Mouse (Mus musculus) neural tube, embryonic 12.5 days (tissue): ENCODE measurements around the gene Hoxb6. TPM values are rescaled to one million over a fixed set of nuclear protein-coding genes. Genes with fewer than 3 reads are reported as not detected.
A peak's percentile ranks its signal among the peaks of the same experiment; 100 is the strongest.

Source experiments
- ATAC-seq: fragments of 200-750 bp; cut with Nextera tagmentation; 2 replicates; pipeline ENCODE4 v1.8.0; 2017; ENCODE audit warnings: low read depth, mild to moderate bottlenecking, moderate TSS enrichment, moderate library complexity; ENCODE audit not compliant: low FRiP score
- H3K27ac ChIP-seq: fragments of 300-500 bp; sonication (generic); 2 replicates; pipeline ENCODE4 v1.5.1; 2016
- H3K27me3 ChIP-seq: fragments of 300-500 bp; sonication (generic); replicated peaks from 2 replicates; pipeline ENCODE4 v1.6.1; 2016; ENCODE audit warnings: mild to moderate bottlenecking
- H3K36me3 ChIP-seq: fragments of 300-500 bp; sonication (generic); 2 replicates; pipeline ENCODE4 v1.6.1; 2016; ENCODE audit warnings: mild to moderate bottlenecking
- H3K4me1 ChIP-seq: fragments of 300-500 bp; sonication (generic); 2 replicates; pipeline ENCODE4 v1.6.1; 2016
- H3K4me2 ChIP-seq: fragments of 300-500 bp; sonication (generic); replicated peaks from 2 replicates; pipeline ENCODE4 v1.6.1; 2016; ENCODE audit warnings: mild to moderate bottlenecking
- H3K4me3 ChIP-seq: fragments of 300-500 bp; sonication (generic); 2 replicates; pipeline ENCODE4 v1.5.1; 2016
- H3K9ac ChIP-seq: fragments of 300-500 bp; sonication (generic); 2 replicates; pipeline ENCODE4 v1.6.1; 2016; ENCODE audit warnings: mild to moderate bottlenecking
- H3K9me3 ChIP-seq: fragments of 300-500 bp; sonication (generic); 2 replicates; pipeline ENCODE4 v1.6.1; 2016; ENCODE audit warnings: mild to moderate bottlenecking
- WGBS: fragments of 180-500 bp; shearing (Covaris S2); methylation state at CpG from one replicate; pipeline ENCODE4 v1.1.7; 2016; 5-methylcytosine and 5-hydroxymethylcytosine counted together
- polyA plus RNA-seq: library from polyadenylated mRNA; unstranded; fragments of >200 nt; fragmentation: Nextera tagmentation; extraction: Ambion mirVana; gene quantifications from 2 replicates; pipeline ENCODE4 v1.2.1, GENCODE M21; 2016

Gene Hoxb6
- polyA plus RNA-seq, 1 experiment from 2014 or later, result 151 TPM

DNA sequence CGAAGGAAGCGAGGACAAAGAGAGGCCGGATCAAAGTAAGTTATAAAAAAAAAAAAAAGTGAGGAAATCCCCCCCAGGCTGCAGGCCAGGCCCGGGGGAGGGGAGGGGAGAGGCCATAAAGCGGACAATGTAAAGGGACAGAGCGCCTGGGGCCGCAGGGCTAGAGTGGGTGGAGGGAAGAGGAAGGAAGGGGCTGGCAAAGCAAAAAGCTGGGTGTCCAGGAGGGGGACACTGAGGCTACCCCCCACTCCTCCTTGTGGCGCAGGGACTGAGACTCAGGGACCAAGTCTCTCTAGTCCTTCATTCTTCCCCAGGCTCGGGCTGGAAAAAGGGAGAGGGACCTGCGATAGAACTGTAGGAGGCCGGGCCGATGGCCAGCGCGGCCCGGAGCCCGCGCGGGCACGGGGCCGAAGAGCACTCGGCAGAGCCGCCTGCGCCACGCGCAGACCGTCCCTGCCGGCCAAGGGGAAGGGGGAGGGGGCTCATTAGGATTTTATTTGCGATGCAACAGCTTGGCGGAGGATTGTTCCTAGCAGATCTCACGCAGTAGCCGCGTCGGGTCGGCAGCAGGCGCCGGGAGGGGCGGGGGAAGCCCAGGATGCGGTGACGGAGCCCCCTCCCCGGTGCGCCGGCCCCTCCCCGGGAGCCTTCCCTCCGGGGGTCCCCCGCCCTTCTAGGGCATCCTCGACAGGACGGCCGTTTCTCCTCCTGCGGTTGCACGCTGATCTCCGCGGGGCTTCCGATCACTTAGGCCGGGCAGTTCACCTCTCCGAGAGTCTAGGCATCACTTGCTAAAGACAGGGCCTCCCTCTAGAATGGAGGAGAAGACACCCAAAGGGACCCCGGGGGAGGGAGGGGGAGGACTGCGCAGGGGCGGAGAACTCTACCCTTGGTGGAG is 20.0 kb upstream of the Hoxb6 start:
- Histone ChIP-seq H3K4me1 (peaks cover 69% of the 10 kb centered on the region), H3K9me3 (no peaks in the 10 kb centered on the region), H3K36me3 (no peaks in the 10 kb centered on the region), H3K27me3 (peaks cover 11% of the 10 kb centered on the region), H3K9ac (peak overlapping the region; percentile 100), H3K4me2 (peak overlapping the region; percentile 100), H3K27ac (peak overlapping the region; percentile 100), H3K4me3 (peak overlapping the region; percentile 95)
- ATAC-seq, result peak; percentile 15
- WGBS, result under 1% methylated on average over 58 of the region's 58 CpGs

DNA sequence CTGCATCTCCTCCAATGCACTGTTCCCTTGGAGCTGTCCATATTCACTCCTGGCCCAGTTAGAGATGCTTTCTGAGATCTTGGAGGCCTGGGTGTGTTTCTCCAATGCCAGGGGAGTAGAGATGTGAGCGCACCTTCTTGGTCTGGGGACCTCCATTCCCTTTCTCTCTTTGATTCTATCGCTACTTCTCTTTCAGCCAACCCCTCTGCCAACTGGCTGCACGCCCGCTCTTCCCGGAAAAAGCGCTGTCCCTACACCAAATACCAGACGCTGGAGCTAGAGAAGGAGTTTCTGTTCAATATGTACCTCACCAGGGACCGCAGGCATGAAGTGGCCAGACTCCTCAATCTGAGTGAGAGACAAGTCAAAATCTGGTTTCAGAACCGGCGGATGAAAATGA is 17.8 kb upstream of the Hoxb6 start:
- H3K9ac ChIP-seq, result peak overlapping the region; percentile 100
- H3K4me3 ChIP-seq, result peak overlapping the region; percentile 95
- H3K27me3 ChIP-seq, result no peaks in the 10 kb centered on the region; the same call in none of the 2 replicates
- no peaks in the 10 kb centered on the region for H3K9me3 ChIP-seq
- 13% methylated on average over 10 of the region's 10 CpGs for WGBS
- H3K4me1 ChIP-seq, result peaks cover 72% of the 10 kb centered on the region
- no peaks in the 10 kb centered on the region for H3K36me3 ChIP-seq
- ATAC-seq, result no peak
- peak overlapping the region; percentile 100 for H3K27ac ChIP-seq
- H3K4me2 ChIP-seq, result peak overlapping the region; percentile 100

DNA sequence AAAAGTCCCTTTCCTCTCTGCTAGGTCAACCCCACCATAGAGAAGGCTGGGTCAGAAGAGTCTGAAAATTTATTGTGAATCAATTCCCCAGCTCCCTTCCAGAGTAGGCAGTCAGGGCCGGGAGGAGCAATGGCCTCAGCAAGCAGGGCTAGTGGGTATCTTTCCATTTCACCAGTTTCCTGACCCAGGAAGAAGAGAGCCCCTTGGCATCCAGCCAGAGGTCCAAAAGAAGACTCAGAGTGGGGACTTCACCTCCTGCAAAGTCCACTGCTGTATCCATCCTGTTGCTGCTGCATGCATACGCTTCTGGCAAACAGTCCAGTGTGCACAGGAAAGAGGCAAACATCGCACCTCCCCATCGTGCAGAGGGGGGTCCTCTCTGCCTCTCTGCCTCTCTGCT is 16.4 kb upstream of the Hoxb6 start:
- peaks cover 67% of the 10 kb centered on the region for H3K4me1 ChIP-seq
- no peaks in the 10 kb centered on the region for H3K9me3 ChIP-seq
- peak overlapping the region; percentile 95 for H3K4me3 ChIP-seq
- WGBS, result 8% methylated on average over 4 of the region's 4 CpGs
- peaks cover 1% of the 10 kb centered on the region; the same call in 1 of the 2 replicates for H3K27me3 ChIP-seq
- H3K9ac ChIP-seq, result peak overlapping the region; percentile 100
- peak overlapping the region; percentile 100 for H3K4me2 ChIP-seq
- H3K27ac ChIP-seq, result peak overlapping the region; percentile 100
- no peaks in the 10 kb centered on the region for H3K36me3 ChIP-seq
- no peak for ATAC-seq

DNA sequence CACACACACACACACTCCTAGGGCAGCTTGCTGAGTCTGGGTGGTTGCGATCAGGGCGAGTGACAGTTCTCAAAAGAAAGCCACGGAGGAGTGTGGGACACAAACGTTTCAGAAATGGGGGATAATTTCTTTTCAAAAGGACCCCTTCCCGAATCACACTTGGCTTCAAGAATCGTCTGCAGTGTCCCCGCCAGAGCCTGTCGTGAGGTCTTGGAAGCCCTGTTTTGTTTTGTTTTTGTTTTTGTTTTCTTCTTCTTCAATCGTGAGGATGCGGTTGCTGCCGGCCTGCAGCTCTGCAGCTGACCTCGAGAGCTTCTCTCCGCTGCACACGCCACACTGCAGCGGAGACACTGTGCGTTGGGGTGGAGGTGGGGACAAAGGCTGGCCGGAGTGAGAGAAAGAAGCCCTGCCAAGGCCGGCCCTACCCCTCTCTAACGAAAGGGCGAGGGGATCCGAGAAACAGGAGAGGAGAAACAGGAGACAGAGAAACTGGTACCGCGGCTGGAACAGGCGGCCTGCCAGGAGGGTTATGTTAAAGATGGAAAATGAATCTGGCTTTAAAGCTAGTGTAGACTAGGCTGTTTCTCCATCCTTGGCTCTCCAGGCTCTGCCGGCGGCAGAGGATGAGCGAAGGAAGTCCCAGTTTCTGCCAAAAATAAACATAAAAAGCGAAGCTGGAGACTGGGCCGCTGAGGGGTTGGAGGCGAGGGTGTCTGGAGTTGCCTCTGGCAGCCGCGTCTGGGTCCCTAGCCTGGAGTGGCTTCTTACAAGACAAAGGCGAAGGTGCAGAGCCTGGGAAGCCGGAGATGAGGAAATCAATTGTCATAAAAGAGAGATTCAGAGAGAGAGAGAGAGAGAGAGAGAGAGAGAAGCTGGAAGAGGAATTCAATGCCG is 14.9 kb upstream of the Hoxb6 start:
- peaks cover 69% of the 10 kb centered on the region for H3K4me1 ChIP-seq
- peak overlapping the region; percentile 95 for H3K4me3 ChIP-seq
- peaks cover 3% of the 10 kb centered on the region; the same call in 1 of the 2 replicates for H3K27me3 ChIP-seq
- H3K36me3 ChIP-seq, result no peaks in the 10 kb centered on the region
- no peaks in the 10 kb centered on the region for H3K9me3 ChIP-seq
- peak overlapping the region; percentile 100 for H3K9ac ChIP-seq
- peak overlapping the region; percentile 100 for H3K4me2 ChIP-seq
- WGBS, result under 1% methylated on average over 35 of the region's 35 CpGs
- H3K27ac ChIP-seq, result peak overlapping the region; percentile 100
- no peak for ATAC-seq

DNA sequence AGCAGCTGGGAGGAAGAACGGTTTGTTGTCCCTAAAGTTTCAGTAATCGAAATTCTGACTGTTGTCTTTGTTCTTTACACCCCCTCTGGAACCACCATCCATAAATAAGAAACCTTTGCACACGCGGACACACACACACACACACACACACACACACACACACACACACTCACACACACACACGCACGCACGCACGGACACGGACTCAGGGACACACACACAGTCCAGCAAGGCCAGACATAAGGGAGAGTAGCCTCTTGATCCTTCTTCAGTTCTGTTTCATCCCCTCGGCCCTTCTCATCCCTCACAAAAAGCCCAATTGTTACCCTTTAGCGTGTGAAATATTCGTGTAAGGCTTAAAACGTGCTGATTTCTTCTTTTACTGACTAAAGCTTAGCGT is 14.0 kb upstream of the Hoxb6 start:
- 0 out of 2 replicates have a peak, but pooled peaks have one; percentile 31 for ATAC-seq
- H3K27me3 ChIP-seq, result peaks cover 3% of the 10 kb centered on the region; the same call in 1 of the 2 replicates
- peak overlapping the region; percentile 100 for H3K4me2 ChIP-seq
- peak overlapping the region; percentile 100 for H3K9ac ChIP-seq
- H3K27ac ChIP-seq, result peak overlapping the region; percentile 100
- peak overlapping the region; percentile 95 for H3K4me3 ChIP-seq
- 5% methylated on average over 14 of the region's 14 CpGs for WGBS
- no peaks in the 10 kb centered on the region for H3K36me3 ChIP-seq
- H3K4me1 ChIP-seq, result peaks cover 69% of the 10 kb centered on the region
- no peaks in the 10 kb centered on the region for H3K9me3 ChIP-seq

DNA sequence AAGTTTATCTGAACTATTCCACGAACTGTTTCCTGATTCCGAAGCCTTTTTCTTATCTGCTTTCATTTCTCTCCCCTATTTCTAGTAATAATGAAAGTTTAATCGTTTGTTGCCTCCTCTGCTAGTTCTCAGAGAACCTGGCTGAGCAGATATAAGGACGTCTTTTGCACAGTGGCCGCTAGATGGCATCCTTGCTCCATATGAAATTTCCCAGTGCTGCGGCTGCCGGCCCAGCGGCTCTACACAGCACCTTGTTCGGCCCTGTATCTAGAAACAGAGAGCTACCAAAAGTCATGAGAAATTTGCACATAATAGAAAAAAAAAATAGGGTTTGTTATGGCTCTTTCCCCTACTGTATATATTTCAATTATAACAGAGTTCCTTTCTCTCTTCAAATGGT is 13.5 kb upstream of the Hoxb6 start:
- Histone ChIP-seq H3K4me3 (no peak overlapping the region; the same call in 1 of the 2 replicates), H3K4me1 (peaks cover 67% of the 10 kb centered on the region), H3K4me2 (peak overlapping the region; percentile 100), H3K36me3 (no peaks in the 10 kb centered on the region), H3K9ac (peak overlapping the region; percentile 100), H3K27ac (peak overlapping the region; percentile 100; the same call in 1 of the 2 replicates), H3K27me3 (peaks cover 3% of the 10 kb centered on the region; the same call in 1 of the 2 replicates), H3K9me3 (no peaks in the 10 kb centered on the region)
- ATAC-seq, result peak; percentile 46; the same call in 1 of the 2 replicates
- WGBS, result under 1% methylated on average over 9 of the region's 9 CpGs

DNA sequence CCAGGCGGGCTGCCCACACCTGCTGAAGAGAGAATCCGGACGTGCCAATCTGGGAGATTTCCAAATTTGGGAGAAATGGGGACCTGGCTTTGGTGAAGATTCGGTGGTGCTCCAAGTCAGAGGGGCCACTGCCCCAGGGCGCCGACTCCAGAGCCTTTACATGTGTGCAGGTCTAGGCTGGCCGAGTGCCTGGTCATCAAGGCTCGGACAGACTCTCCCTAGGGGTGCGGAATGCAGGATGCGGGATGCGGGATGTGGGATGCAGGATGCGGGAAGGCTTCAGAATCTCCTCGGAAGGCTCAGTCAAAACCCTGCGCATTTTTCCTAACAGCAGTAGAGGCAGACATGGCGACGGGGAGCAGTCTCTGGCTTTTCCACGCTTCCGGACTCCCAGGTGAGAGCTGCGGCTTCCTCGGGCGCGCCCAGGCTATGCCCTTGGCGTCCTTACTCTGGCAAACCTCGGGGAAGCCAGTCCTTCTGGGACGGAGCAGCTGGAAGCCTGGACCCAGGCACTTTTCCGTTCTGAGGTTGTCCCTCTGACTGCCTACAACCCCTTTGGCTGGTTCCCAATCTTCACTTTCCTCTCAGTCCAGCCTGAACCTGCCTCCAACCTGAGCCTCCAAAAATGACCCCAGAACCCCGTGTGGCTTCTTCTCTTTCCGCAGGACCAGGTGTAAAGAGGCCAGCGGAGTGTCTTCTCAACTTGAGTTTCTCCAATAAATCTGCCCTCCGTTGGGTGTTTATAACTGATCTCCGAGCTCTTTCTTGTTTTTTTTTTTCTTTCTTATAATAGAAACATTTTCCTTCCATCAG is 12.6 kb upstream of the Hoxb6 start:
- peak overlapping the region; percentile 100 for H3K4me2 ChIP-seq
- peak overlapping the region; percentile 100 for H3K9ac ChIP-seq
- H3K9me3 ChIP-seq, result no peaks in the 10 kb centered on the region
- H3K4me3 ChIP-seq, result peak overlapping the region; percentile 44
- 1% methylated on average over 31 of the region's 31 CpGs for WGBS
- no peak for ATAC-seq
- H3K36me3 ChIP-seq, result peaks cover 3% of the 10 kb centered on the region; the same call in 1 of the 2 replicates
- H3K27me3 ChIP-seq, result 0 out of 2 replicates have a peak, but pooled peaks cover 3% of the 10 kb centered on the region
- H3K4me1 ChIP-seq, result peaks cover 58% of the 10 kb centered on the region
- peak overlapping the region; percentile 100 for H3K27ac ChIP-seq

DNA sequence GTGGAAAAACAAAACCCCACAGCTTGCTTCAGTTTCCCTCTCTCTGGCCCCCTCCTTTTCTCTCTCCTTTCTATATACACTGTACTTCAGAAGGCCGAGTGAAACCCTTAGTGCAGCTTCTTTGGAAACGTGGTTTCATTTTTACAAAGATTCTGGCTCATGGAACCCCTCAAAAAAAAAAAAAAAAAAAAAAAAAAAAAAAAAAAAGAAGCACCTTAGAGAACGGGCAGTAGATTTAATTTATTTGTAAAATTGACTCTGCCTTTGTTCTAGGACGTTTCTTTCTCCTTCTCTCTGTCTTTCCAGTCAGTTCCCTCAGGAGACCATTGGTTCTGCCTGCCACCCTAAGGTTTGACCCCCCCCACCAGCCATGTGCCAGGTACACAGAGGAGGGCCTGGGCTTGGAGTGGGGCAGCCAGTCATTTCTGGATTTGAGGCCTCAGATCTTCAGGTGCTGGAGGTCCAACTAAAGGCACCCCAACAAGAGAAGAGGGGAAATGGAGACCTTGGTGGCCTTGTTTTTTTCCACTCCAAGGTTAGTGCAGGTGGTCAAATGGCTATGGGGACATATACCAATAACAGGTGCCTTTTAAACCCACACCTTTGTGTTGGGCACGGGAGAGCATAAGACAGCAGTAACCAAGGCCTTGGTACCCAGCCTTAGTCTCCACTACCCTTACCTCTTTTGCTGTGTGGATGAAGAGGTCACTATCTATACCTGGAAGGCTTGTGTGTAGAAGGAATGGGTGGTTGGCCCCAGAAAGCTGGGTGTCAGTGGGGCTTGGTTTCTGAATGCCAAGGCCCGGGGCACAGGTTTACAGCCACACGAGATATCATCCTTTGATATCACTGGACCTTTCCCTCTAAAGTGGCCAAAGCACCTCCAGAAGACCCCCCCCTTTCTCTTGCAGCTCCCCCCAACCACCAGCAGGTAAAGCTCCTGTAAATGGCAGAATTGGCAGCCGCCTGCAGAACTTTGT is 11.6 kb upstream of the Hoxb6 start:
- 5% methylated on average over 8 of the region's 8 CpGs for WGBS
- no peak for ATAC-seq
- Histone ChIP-seq H3K4me1 (peaks cover 48% of the 10 kb centered on the region), H3K27ac (peak overlapping the region; percentile 100), H3K4me2 (peak overlapping the region; percentile 100), H3K36me3 (peaks cover 3% of the 10 kb centered on the region; the same call in 1 of the 2 replicates), H3K4me3 (peak overlapping the region; percentile 99), H3K9me3 (no peaks in the 10 kb centered on the region), H3K27me3 (0 out of 2 replicates have a peak, but pooled peaks cover 3% of the 10 kb centered on the region), H3K9ac (peak overlapping the region; percentile 100)

DNA sequence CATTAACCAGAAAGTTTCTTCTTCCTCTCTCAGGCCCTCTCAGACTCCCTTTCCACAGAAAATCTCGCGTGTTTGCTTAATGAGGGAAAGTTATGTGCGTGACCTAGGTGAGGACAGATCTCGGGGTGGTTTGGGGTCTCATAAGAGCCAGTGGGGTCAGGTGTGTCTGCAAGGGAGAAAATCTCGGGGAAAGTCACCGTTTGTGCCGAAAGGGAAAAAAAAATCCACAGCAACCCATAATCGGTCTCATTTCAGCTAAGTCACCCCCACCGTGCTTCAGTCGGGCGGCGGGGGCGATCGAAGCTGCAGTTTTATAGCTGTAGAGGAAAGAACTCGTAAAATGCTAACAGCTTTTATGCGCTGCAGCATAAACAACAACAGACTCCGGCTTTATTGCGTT is 10.9 kb upstream of the Hoxb6 start:
- peak overlapping the region; percentile 100 for H3K4me2 ChIP-seq
- peaks cover 41% of the 10 kb centered on the region for H3K4me1 ChIP-seq
- H3K27ac ChIP-seq, result peak overlapping the region; percentile 90
- peaks cover 3% of the 10 kb centered on the region; the same call in 1 of the 2 replicates for H3K36me3 ChIP-seq
- ATAC-seq, result no peak
- H3K9ac ChIP-seq, result peak overlapping the region; percentile 100
- no peaks in the 10 kb centered on the region for H3K9me3 ChIP-seq
- 2% methylated on average over 18 of the region's 18 CpGs for WGBS
- H3K4me3 ChIP-seq, result peak overlapping the region; percentile 99
- H3K27me3 ChIP-seq, result 0 out of 2 replicates have a peak, but pooled peaks cover 3% of the 10 kb centered on the region

DNA sequence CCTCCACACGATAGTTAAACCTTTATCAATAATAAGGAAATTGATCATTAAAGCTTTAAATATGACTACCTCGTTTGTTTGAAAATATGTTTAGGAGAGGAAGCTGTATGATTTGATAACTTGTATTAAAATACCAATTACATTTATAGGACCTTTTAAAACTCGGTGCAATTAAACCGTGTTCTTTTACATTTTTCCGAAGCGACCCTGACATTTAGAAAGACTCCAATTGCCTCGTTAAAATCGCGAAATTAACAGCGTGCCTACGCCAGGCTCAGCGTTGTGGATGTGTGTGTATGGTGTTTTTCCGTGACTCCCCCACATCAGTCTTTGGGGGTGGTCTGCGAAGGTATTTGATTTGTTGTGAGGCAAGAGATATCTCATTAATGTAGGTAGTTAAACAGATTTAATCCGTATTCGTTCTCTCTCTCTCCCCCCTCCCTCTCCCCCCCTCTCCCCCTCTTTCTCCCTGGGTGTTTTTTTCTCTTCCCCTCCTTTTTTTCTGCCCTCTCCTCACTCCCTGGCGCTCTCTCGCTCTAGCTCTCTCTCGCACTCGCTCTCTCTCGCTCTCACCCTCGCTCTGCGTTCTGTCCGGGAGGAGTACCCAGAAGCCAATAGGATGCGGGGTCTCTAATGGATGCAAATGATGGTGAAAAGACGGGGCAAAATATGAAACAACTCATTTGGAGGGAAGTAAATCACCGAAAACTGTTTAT is 10.3 kb upstream of the Hoxb6 start, which contains the start of gene Hoxb8:
Gene Hoxb8 (plus strand): TSS at position 51 of the 716 bp plus-strand sequence.
- Histone ChIP-seq H3K4me2 (peak within 1 kb of the TSS; percentile 100), H3K4me3 (peak within 1 kb of the TSS; percentile 99), H3K4me1 (peaks cover 35% of the 10 kb centered on the region), H3K9ac (peak within 1 kb of the TSS; percentile 100), H3K27me3 (0 out of 2 replicates have a peak, but pooled peaks cover 3% of the 10 kb centered on the region), H3K36me3 (peaks cover 3% of the 10 kb centered on the region; the same call in 1 of the 2 replicates), H3K27ac (peak within 1 kb of the TSS; percentile 99), H3K9me3 (no peaks in the 10 kb centered on the region)
- 0 out of 2 replicates have a peak, but pooled peaks have one; percentile 31 for ATAC-seq
- WGBS, result under 1% methylated on average over 27 of the region's 27 CpGs
